Mouse (Mus musculus): ENCODE results near the gene Tprkb. TPM values are rescaled to one million over a fixed set of nuclear protein-coding genes. Genes with fewer than 3 reads are reported as not detected.
A peak's percentile ranks its signal among the peaks of the same experiment; 100 is the strongest.

Tprkb gene
- total RNA-seq, 2 experiments from 2014 or later = 52.3 to 54.3 TPM

DNA sequence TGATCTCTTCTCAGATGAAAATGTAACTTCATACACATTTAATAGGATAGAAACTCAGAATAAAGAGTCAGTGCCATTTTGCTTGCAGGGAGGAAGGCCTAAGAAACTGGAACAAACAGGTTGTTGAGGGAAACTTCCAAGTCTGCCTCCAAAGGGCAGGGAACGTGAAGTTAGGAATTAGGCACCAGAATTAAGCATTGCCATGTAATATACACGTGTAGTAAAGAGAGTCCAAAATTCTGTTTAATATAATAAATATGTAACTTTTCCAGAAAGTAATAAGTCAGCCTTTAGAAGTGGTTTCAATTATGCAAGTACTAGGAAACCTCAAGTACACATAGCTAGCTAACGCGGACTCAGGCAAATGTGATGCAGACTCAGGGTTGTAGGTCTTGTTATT lies 7.7 kb downstream of the Tprkb start:
- intact Hi-C loops (cut with DNase I) = loop anchor here (5.0 kb wide), 1 partner anchor 467 kb away; the partner anchor contains the start of genes Cct7 and Pradc1
- Histone ChIP-seq H3K4me3 (no peak overlapping the region), H3K27ac (no peak overlapping the region)
- TF ChIP-seq CTCF (IDR thresholded peaks at IDR 0.05) = no peak
- DNase-seq (ENCODE audit: extremely low spot score in 1 of 2, low spot score in 2 of 2) = no peak

DNA sequence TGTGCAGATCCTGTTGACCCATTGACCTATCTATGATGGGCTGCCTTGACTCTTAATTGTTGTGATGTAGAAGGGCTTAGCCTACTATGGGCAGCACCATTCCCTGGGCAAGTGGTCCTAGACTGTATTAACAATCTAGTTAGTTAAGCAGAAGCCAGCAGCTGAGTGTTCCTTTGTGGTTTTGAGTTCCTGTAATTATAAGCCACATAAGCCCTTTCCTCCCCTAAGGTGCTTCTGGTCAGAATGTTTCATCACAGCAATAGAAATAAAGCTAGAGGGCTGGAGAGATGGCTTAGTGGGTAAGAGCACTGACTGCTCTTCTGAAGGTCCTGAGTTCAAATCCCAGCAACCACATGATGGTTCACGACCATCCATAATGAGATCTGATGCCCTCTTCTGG lies 12.0 kb downstream of the Tprkb start:
- intact Hi-C loops (cut with DNase I) = no loop called here
- no peak for TF ChIP-seq CTCF (IDR thresholded peaks at IDR 0.05)
- no peak overlapping the region for H3K27ac ChIP-seq
- no peak for DNase-seq (ENCODE audit: extremely low spot score in 1 of 2, low spot score in 2 of 2)
- no peak overlapping the region for H3K4me3 ChIP-seq

DNA sequence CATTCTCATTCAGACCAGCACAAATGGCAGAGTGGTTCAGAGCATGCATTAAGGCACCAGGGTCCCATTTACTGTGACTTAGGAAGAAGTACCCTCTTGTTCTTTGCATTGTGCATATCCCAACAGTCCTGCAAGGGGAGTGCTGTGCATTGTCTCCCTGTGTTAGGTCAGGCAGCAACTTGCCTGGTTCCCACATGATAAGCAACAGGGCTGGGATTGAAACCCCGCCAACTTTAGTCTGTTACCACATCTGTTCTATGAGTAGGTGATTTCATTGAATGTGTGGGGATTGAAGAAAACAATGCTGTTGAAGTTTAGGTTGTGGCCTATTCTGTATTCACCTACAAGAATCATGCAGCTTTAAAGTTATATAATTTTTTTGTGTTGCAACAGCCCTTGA lies 15.0 kb downstream of the Tprkb start:
- Histone ChIP-seq H3K27ac (no peak overlapping the region), H3K4me3 (no peak overlapping the region)
- intact Hi-C loops (cut with DNase I) = no loop called here
- TF ChIP-seq CTCF (IDR thresholded peaks at IDR 0.05) = no peak
- DNase-seq (ENCODE audit: extremely low spot score in 1 of 2, low spot score in 2 of 2) = no peak

DNA sequence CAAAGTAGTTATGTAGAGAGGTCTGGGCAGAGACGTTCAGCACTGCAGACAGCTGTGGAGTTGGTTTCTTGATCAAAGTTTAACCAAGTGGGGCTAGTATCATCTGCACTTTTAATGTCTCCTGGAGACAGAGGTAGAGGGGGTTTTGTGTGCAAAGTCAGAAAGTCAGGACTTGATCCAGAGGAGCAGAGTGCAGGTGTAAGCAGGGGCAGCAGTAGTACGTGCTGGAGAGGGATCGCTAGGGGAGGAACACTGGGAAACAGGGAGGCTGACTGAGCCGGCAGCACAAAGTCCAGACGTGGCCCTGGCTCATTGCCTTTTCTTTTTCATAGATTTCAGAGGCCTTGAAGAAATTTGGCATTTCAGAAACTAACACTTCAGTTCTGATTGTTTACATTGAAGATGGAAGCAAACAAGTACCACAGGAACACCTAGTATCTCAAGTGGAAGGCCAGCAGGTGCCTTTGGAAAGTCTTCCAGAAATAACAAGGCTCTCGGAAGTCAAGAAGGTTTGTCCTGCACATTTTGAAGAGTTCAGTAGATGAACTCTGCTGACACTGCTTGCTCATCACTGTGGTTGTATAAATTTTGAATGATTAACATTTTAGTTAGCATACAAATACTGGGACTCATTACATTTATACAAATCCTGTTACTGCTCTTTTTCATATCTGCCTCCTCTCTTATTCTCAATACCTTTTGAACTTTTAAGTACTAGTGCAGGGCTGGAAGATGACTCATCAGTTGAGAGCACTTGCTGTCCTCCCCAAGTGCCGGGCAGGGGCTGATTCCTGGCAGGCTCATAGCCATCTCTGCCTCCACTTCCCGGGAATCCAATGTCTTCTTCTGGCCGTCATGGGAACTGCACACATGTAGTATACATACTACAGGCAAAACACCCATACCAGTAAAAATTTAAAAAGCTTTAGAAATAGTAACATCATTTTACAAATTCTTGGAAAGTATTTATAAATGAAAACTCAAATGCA lies 16.1 kb downstream of the Tprkb start:
- no peak overlapping the region for H3K27ac ChIP-seq
- no peak for DNase-seq (ENCODE audit: extremely low spot score in 1 of 2, low spot score in 2 of 2)
- TF ChIP-seq CTCF (IDR thresholded peaks at IDR 0.05) = no peak
- H3K4me3 ChIP-seq = no peak overlapping the region
- intact Hi-C loops (cut with DNase I) = no loop called here

DNA sequence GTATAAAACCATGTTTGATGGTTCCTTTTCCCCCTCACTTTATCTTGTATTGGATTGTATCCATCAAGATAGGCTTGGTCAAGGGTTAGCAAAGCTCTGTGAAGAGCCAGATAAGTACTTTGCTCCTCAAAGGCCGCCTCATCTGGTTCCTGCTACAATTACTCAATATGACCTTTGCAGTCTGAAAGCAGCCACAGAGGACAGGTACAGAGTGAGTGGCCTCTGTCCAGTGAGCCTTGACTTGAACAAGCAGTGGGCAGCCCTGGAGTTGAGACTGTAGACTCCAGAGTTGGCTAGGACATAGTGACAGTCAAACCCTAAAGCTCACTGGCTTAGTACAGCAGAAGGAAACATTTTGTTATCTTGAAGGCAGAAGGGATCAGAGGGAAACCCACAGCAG lies 17.6 kb downstream of the Tprkb start:
- no peak for TF ChIP-seq CTCF (IDR thresholded peaks at IDR 0.05)
- DNase-seq (ENCODE audit: extremely low spot score in 1 of 2, low spot score in 2 of 2) = no peak
- Histone ChIP-seq H3K4me3 (no peak overlapping the region), H3K27ac (no peak overlapping the region)
- intact Hi-C loops (cut with DNase I) = no loop called here

DNA sequence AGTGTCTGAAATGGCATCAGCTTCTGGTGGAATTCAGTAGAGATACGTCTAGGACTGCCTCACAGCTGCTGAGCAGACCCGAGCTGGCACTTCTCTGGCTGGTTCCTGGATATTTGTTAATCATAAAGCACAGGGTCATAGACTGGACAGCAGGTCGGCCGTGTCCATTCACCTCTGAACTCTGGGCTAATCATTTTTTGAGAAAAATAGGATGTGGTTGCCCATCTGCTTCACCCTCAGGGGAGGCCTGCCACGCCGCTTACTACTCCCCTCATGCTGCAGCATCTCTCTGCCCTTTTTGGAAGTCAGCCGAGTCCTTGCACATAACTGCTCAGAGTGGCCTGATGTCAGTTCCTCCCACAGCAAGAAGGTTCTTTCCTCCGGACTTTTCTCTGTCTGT lies 22.4 kb downstream of the Tprkb start:
- no peak for DNase-seq (ENCODE audit: extremely low spot score in 1 of 2, low spot score in 2 of 2)
- Histone ChIP-seq H3K4me3 (no peak overlapping the region), H3K27ac (no peak overlapping the region)
- TF ChIP-seq CTCF (IDR thresholded peaks at IDR 0.05) = no peak
- intact Hi-C loops (cut with DNase I) = no loop called here

DNA sequence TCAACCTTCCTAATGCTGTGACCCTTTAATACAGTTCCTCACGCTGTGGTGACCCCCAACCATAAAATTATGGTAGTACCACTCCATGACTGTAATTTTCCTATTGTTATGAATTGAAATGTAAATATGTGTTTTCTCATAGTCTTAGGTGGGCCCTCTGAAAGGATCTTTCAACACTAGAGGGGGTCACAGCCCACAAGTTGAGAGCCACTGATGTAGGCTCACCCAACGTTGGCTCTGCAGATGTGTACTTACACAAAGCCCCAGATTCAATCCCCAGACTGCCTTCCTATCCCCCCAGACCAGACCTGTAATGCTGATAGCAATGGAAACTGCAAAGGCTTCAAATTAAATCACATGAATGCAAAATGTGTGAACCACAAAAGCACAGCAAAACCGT lies 24.0 kb downstream of the Tprkb start:
- DNase-seq (ENCODE audit: extremely low spot score in 1 of 2, low spot score in 2 of 2) = no peak
- Histone ChIP-seq H3K4me3 (no peak overlapping the region), H3K27ac (no peak overlapping the region)
- no peak for TF ChIP-seq CTCF (IDR thresholded peaks at IDR 0.05)
- intact Hi-C loops (cut with DNase I) = no loop called here

DNA sequence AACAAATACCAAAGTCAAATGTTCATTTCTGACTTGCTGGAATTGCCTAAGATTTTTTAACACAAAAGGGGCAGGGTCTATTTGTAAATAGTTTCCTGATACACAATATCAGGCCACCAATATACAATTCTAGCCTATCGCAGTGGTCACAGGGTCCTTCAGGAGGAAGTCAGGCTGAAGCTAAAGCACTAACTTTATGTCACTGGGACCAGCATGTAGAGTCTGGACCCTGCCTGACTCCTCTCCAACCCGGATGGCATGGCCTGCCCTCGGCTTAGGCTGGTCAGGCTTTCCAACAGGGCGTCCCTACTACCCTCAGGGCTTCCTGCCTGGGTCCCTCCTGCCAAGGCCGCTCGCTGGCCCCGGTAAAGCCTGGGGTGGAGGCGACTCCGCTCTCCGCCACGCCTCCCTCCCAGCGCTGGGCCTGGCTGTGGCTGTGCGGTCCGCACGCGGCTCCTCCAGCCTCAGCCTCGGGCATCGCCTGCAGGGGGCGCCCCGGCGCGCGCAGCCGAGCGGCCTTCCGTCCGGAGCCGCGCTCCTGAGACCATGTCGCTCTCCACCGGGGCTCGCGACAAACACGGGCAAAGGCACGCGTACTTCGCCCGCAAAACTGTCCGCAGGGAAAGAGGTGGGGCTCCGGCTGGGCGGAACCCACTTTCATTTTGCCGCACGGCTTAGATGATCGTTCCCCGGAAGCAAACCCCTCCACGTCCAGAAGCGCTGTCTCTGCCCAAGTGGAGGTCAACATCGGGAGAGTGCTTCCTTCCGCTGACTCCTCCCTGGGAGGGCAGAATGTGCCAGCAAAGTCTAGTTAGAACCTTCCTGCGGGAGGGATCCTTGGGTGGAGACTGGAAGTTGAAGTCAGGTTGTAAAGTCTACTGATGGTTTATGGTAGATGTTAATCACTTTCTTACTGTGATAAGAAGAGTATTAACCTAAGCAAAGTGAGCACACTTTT lies 25.1 kb downstream of the Tprkb start:
- intact Hi-C loops (cut with DNase I) = loop anchor here (1.0 kb wide), 1 partner anchor 68 kb away; no protein-coding TSS in a partner anchor
- peak overlapping the region; percentile 60 for H3K4me3 ChIP-seq
- DNase-seq (ENCODE audit: extremely low spot score in 1 of 2, low spot score in 2 of 2) = peak; percentile 79 to 84
- peak; percentile 68 for TF ChIP-seq CTCF (IDR thresholded peaks at IDR 0.05)
- peak overlapping the region; percentile 76 for H3K27ac ChIP-seq

DNA sequence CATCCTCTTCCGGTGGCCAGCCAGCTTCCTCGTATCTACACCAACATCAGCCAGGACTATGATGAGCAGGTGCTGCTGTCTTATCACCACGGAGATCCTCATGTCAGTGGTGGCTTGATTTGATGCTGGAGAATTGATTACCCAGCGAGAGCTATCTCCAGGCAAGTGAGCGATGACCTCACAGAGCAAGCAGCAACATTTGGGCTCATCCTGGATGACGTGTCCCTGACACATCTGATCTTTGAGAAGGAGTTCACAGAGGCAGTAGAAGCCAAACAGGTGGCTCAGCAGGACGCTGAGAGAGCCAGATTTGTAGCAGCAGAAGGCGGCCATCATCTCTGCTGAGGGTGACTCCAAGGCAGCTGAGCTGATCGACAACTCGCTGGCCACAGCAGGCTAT lies 27.0 kb downstream of the Tprkb start:
- TF ChIP-seq CTCF (IDR thresholded peaks at IDR 0.05) = no peak
- no peak overlapping the region for H3K27ac ChIP-seq
- no peak for DNase-seq (ENCODE audit: extremely low spot score in 1 of 2, low spot score in 2 of 2)
- H3K4me3 ChIP-seq = no peak overlapping the region
- intact Hi-C loops (cut with DNase I) = no loop called here

DNA sequence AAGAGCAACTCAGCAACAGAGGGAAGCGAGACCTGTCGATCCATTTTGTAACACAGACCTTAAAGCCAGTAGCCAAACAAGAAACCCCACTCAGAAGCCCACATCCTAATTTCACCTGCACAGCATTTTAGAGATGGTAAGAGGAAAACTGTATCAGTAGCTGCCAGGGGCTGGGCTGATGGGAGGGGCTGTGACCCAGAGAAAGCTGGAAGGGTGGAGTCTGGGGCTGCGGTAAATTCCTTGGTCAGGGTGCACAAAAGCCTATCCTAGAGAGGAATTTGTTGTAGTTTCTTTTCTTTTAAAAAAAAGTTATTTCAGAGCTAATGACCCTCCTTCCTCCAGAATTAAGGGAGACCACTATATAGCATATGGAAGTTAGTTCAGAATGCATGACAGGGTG lies 30.8 kb downstream of the Tprkb start:
- TF ChIP-seq CTCF (IDR thresholded peaks at IDR 0.05) = no peak
- intact Hi-C loops (cut with DNase I) = no loop called here
- H3K4me3 ChIP-seq = no peak overlapping the region
- H3K27ac ChIP-seq = no peak overlapping the region
- no peak for DNase-seq (ENCODE audit: extremely low spot score in 1 of 2, low spot score in 2 of 2)

DNA sequence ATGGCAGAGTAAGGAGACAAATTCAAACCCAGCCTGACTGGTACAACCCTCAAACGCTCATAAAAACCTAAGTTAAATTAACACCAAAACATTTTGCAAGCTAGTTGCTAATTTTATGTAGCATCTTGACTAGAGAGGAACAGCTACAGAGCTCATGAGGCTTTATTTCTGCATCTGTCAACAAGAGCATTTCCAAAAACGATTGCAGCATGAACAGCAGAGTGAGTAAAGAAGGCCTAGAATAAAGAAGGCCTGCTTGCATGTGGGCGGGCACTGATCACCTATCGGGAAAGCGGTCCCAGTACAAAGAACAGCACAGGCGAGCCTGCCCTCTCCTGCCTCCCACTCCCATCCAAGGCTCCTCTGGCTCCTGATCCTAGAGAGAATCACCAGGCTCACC lies 36.9 kb downstream of the Tprkb start:
- intact Hi-C loops (cut with DNase I) = no loop called here
- DNase-seq (ENCODE audit: extremely low spot score in 1 of 2, low spot score in 2 of 2) = no peak
- no peak overlapping the region for H3K27ac ChIP-seq
- no peak overlapping the region for H3K4me3 ChIP-seq
- TF ChIP-seq CTCF (IDR thresholded peaks at IDR 0.05) = no peak

DNA sequence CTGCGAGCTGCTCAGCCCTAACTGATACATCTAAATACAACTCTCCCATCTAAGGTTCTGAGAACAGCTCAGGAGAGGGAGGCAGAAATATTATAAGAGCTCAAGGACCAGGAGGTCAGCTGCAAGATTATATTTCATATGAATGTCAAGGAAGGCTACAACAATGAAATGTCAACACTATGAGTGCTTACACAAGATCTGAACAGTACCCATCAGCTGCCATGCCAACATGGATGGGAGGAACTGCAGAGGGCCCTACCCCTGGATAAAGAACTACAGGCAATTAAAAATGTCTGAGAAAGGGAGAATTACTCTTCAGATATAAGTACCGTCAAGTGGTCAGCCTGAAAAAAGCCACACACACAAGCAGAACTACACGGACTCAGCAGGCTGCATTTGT lies 45.9 kb downstream of the Tprkb start:
- H3K4me3 ChIP-seq = no peak overlapping the region
- H3K27ac ChIP-seq = no peak overlapping the region
- no peak for TF ChIP-seq CTCF (IDR thresholded peaks at IDR 0.05)
- no peak for DNase-seq (ENCODE audit: extremely low spot score in 1 of 2, low spot score in 2 of 2)
- intact Hi-C loops (cut with DNase I) = no loop called here

Data from left cerebral cortex, adult 2 months (tissue).